Mouse (Mus musculus) granulocyte monocyte progenitor cell, adult 5-6 weeks (primary cell): Measurements from ENCODE around the gene Polr1e. TPM values are rescaled to one million over a fixed set of nuclear protein-coding genes. Genes with fewer than 3 reads are reported as not detected.
"Not testable (repeated sequence)": the region's sequence is repeated elsewhere in the genome, so short reads cannot be mapped to it uniquely, and the experiment has no call there.

ENCODE experiments used
- ATAC-seq: replicated peaks from 2 replicates; pipeline ENCODE4 v1.8.0; 2016; ENCODE audit warnings: mild to moderate bottlenecking, moderate TSS enrichment, inconsistent platforms; ENCODE audit not compliant: poor library complexity, severe bottlenecking
- total RNA-seq, 2 experiments: library from RNA; stranded (forward) in 1 of 2; stranded (reverse) in 1 of 2; fragments of 200-712, 200-1000 nt in 1 of 2; fragments of >200 nt in 1 of 2; fragmentation: Nextera tagmentation in 1 of 2; gene quantifications; 2 replicates each; pipeline ENCODE4 v1.2.3; 2014 to 2017

Polr1e gene
- total RNA-seq (2014; fragmentation: Nextera tagmentation) (34.6 and 70.2 TPM in 2 replicates), total RNA-seq (2017) (60.8 and 64.1 TPM in 2 replicates)

GRCm38 (mm10) chr4:45018452-45018980 is at the start of gene Polr1e:
Polr1e (plus strand) TSS chr4:45018583.
- ATAC-seq = peak; percentile 93

- no peak for ATAC-seq
These were observed 48.3 kb upstream of the Polr1e start for GRCm38 (mm10) chr4:44970056-44970455.

- peak; percentile 44; the same call in 1 of the 2 replicates for ATAC-seq
These were observed 47.7 kb upstream of the Polr1e start for GRCm38 (mm10) chr4:44970612-44971110.

GRCm38 (mm10) chr4:44973450-44973849 is 44.9 kb upstream of the Polr1e start:
- peak; percentile 94 for ATAC-seq

- ATAC-seq = peak; percentile 75
These were observed 44.5 kb upstream of the Polr1e start for GRCm38 (mm10) chr4:44973871-44974270.

- no peak for ATAC-seq
These were observed 44.1 kb upstream of the Polr1e start for GRCm38 (mm10) chr4:44974331-44974730.

GRCm38 (mm10) chr4:44976026-44976615 is 42.3 kb upstream of the Polr1e start:
- no peak for ATAC-seq

GRCm38 (mm10) chr4:44976921-44977710 is 41.3 kb upstream of the Polr1e start:
- no peak for ATAC-seq

GRCm38 (mm10) chr4:44978175-44978574 is 40.2 kb upstream of the Polr1e start:
- no peak for ATAC-seq

- no peak for ATAC-seq
These were observed 38.5 kb upstream of the Polr1e start for GRCm38 (mm10) chr4:44979794-44980338.

GRCm38 (mm10) chr4:44981280-44981973 is 37.0 kb upstream of the Polr1e start, which contains the start of gene Grhpr:
Grhpr (plus strand) TSS chr4:44981395.
- peak; percentile 92 for ATAC-seq

GRCm38 (mm10) chr4:44981974-44982287 is 36.5 kb upstream of the Polr1e start:
- no peak for ATAC-seq

- ATAC-seq = no peak
These were observed 35.8 kb upstream of the Polr1e start for GRCm38 (mm10) chr4:44982440-44983130.

GRCm38 (mm10) chr4:44983131-44983740 is 35.1 kb upstream of the Polr1e start:
- ATAC-seq = no peak

- no peak for ATAC-seq
These were observed 27.8 kb upstream of the Polr1e start for GRCm38 (mm10) chr4:44990560-44990959.

- not testable (repeated sequence) for ATAC-seq
These were observed 26.1 kb upstream of the Polr1e start for GRCm38 (mm10) chr4:44992330-44992729.

GRCm38 (mm10) chr4:44993179-44993578 is 25.2 kb upstream of the Polr1e start:
- not testable (repeated sequence) for ATAC-seq

GRCm38 (mm10) chr4:44993847-44994246 is 24.5 kb upstream of the Polr1e start:
- ATAC-seq = no peak

GRCm38 (mm10) chr4:44994776-44995175 is 23.6 kb upstream of the Polr1e start:
- no peak for ATAC-seq
